Mouse (Mus musculus) natural killer cell, adult 2 months (primary cell): ENCODE results near the gene Rfx2.

Source experiments
- DNase-seq, 2 experiments: peaks; one replicate each; pipeline ENCODE4 v3.0.0; 2022; ENCODE audit warnings: low spot score in 2 of 2

Gene Rfx2

DNA sequence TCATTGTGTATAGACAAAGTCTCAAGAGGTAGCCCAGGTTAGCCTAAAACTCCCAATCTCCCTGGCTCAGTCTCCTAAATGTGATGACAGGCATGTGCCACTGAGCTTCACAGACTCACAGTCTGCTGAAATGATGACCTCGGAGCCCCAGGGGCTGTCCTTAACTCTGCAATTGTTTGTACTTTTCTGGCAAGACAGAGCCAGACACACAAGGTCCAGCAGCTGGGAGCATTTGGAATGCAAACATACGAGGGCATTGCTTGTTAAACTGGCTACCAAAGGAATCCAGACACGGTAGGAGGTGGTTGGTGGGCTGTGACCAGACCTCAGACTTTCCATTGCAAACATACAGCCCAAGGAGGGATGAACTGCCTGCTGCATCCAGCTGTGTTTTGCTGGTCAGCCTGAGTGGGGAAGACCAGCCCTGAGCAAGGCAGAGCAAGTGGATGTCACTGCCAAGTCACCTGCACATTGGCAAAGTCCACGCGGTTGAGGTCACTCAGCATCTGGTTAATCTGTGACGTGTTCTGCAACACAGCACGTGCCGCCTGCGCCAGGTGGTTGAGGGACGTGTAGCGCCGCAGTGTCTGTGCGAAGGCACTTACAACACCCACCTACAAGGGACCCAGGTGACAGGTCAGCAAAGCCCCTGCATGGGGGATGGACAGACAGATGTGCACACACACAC lies 50.4 kb downstream of the Rfx2 start:
- DNase-seq, result no peak

DNA sequence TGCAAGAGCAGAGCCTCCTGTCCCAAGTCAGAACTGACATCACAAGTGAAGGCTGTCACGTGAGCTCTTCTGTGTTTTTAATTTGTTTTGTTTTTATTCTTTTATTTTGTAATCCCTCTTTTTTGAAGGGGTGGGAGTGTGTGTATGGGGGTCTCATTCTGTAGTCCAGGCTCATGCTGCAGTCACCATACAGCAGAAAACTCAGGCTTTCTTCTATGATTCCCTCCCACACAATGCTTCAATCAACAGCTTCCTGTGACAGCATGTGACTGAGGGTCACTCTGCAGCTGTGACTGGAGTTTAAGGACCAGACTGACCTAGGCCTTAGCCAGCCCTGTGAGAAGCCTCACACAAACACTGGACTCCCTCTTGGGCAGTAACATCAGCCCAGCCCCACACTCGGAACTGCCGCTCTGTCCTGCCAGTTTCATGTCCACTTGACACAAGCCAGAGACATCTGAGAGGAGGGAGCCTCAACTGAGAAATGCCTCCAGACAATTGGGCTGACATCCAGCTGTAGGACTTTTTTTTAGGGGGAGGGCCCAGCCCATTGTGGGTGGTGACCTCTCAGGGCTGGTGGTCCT lies 51.9 kb downstream of the Rfx2 start:
- DNase-seq, result no peak

DNA sequence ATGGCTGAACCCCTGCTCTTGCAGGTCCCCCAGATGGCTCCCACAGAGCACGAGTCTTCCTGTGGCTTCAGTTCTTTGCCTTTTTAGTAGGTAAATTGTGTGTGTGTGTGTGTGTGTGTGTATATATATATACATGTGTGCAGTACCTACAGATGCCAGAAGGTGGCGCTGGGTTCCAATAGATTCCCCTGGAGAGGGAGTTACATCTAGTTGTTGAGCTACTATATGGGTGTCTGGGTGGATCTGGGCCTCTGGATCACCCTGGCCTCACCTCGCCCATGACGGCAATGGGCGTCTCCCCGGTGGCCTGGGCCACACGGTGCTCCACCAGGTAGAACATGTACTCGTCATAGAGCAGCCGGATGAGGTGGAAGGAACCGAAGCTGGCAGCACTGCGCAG lies 53.2 kb downstream of the Rfx2 start:
- peak in 1 of 2 experiments; percentile 29 for DNase-seq

DNA sequence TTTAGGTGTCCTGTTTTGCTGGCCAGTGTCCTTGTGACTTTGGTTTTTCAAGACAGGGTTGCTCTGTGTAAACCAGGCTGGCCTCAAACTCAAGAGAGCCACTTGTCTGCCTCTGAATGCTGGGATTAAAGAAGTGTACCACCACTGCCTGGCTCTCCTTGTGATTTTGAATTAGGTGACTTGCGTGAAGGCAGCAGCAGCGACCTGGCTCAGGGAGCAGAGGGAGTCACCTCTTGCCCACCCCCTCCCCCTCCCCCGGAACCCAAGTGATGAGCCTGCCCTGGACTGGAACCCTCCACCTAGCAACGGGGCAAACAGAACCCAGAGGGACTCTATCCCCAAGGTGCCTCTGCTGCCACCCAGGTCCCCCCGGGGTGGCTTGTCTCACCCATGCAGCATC lies 60.9 kb downstream of the Rfx2 start, which contains the start of gene Prr22:
TSS of gene Prr22 (plus strand) at position 301 of the 400 bp plus-strand sequence.
- DNase-seq, result no peak

DNA sequence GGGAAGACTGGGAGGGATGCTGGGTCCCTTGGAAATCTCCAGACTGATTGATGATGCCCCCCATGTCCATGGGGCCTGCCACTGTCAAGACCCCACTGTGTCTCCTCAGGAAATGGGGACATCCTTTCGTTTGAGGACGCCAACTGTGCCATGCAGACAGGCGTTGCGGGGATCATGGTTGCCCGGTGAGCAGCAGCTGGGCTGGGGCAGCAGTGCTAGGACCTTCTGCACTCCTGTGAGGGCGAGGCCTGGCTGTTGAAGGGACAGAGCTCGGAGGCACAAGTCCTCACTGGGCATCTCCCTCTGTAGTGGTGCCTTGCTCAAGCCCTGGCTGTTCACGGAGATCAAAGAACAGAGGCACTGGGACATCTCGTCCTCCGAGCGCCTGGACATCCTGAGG lies 61.9 kb downstream of the Rfx2 start:
- DNase-seq, result no peak

DNA sequence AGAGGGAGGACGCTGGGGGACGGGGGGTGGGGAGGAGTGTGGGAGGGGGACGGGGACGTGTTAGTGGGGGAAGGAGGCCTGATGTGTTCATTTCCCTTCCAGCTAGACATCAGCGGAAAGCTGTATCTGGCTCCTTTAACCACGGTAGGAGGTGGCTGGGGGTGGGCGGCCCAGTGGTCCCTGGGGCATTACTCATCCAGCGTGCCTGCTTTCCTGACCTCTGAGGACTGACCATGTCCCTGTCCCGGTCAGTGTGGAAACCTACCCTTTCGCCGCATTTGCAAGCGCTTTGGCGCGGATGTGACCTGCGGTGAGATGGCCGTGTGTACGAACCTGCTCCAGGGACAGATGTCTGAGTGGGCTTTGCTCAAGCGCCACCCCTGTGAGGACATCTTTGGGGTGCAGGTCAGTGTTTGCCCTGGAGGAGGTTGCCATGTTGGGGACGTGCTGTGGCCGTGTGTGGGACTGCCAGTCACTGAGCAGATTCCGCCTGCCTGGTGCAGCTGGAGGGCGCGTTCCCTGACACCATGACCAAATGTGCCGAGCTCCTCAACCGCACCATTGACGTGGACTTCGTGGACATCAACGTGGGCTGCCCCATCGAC lies 63.2 kb downstream of the Rfx2 start:
- DNase-seq, result no peak

DNA sequence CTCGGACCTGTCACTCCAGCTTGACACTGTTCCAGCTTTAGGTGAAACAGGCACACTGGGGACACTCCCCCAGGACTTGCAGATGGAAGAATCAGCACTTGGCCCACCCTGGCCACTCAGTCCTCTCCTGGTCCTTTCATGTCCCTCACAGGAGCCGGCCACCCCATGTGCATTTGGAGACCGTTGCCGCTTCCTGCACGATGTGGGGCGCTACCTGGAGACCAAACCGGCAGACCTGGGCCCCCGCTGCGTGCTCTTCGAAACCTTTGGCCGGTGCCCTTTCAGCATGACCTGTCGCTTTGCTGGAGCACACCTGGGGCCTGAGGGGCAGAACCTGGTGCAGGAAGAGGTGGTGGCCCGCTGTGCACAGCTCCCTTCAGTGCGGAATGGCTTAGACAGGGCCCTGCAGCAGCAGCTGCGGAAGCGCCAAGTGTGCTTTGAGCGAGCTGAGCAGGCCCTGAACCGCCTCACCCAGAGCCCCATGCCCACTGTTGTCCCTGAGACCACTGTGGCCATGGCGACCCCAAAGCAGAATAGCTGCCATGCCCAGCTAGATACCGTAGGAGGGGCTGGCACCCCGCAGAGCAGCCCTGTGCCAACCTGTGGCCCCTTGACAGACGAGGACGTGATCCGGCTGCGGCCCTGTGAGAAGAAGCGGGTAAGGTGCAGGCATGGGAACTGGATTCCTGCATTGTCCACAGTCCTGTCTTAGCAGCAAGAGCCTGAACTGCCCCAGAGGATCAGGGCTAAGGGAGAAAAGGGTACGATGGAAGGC lies 64.0 kb downstream of the Rfx2 start:
- no peak for DNase-seq

- no peak for DNase-seq
Observed at GRCm38 (mm10) chr17:56765431-56765830, 65.4 kb downstream of the Rfx2 start.

DNA sequence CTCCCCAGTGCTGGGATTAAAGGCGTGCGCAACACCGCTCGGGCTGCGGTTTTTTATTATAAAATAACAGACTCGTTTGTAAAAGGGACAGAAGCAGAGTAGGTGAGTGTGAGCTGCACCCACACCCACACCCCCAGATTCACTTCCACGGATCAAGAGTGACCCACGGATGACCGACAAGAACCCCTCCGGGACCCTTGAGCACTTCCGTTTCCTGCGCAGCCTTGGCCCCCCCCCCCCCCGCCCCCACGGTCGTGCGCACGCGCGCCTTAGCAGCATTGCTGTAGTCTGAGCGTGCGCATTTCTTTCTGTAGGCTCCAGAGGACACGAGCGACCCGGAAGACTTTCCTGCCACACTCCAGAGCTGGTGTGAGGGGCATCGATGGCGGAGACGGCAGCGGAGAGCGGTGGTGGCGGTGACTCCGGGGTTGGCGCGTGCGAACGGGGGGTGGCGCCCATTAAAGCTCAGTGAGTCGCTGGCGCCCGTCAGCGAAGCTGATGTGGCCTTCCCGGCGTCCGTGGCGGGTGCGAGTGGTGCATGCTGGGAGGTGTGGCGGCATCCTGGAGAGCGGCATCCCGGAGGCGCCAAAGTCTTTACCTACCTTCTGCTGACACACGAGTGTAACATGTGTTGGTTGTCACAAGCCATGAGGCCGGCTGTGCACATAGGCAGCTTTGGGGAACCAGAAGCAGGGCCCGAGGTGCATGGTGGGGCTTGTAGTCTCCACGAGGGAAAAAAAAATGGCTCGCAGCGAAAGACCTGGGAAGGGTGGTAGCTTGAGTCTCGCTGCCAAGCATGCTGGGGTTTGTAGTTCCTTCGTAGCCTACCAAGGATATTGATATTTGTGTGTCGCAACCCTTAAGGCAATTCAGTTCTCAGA lies 66.1 kb downstream of the Rfx2 start, which contains the start of gene Dus3l:
TSS of gene Dus3l (plus strand) at position 284 of the 881 bp plus-strand sequence.
- peak; percentile 90 to 91 for DNase-seq

- DNase-seq, result no peak
Observed at GRCm38 (mm10) chr17:56763741-56764250, 67.0 kb downstream of the Rfx2 start.

DNA sequence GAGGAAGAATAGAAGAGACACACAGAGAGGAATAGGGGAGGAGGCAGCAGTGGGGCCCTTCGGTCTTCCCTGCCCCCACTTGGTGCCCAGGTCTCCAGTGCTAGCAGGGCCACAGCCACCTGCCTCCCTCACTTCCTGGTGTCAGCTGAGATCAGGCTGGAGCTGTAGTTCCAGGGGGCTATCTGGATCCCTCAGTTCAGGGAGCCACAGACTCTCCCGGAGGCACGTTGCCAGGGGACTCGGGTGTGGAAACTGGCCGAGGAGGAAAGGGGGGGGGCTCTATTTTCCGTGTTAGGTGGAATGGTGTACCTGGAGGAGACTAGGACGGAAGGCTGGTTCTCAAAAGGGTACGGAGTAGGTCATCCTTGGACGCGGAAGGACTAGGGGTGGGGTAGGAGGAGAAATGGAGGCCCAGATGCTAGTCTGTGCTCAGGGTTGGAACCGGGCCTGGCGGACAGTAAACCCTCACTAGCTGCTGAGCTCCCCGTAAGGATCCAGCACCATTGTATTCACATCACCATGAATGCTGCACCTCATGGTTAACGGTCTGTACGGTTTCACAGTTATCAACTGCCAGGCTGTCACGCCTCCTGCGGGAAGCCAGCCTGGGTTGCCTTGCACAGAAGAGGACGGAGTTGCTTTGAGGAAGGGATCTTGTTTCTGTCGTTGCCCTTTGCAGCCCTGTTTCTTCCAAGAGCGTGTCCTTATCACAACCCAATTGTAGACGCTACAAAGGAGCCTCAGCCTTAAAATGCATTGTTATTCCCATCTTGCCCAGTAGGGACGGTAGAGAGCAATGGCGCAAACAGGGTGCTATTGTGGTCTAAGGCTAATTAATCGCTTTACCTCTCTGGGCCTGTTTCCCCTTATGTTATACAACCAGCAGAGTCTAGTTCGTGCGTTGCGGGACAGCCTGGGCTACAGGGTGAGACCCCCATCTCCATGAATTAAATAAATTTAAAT lies 67.8 kb downstream of the Rfx2 start:
- peak; percentile 71 to 78 for DNase-seq

GRCm38 (mm10) chr17:56761991-56762410 lies 68.8 kb downstream of the Rfx2 start:
- peak; percentile 78 to 86 for DNase-seq

DNA sequence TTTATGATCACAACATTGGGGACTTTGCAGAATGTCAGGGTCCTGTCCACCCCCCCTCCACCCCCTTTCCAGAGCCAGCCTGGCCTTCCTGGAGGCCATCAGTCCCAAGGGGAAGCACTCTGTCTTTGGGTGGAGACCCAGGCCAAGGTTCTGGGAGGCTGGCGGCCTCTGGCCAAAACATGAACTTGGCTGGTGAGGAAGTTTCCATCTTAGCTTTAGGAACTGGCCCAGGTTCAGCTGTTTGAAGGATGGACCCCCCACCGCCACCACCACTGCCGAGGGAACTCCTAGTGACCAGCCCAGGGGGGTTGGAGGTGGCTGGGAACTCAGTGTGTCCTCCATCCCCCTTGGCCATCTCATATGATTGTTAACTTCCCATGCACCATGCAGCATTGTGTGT lies 69.7 kb downstream of the Rfx2 start:
- no peak for DNase-seq

DNA sequence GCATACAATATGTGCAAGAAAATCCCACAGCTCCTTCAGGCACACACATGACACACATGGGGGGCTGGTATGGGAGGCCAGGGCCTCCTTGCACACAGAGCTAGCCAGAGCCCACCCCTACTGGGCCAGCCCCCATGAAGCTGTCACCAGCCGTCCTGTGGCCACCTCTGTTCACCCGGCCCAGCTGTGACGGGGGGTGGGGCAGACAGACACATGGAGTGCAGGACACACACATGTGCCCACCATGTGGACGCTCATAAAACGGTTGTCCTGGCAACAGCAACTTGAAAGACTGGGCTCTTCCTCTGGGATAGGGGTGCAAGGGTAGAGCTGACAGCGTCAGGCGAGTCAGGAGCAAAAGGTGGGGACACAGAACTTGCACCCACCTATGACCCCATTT lies 71.6 kb downstream of the Rfx2 start:
- DNase-seq, result no peak

DNA sequence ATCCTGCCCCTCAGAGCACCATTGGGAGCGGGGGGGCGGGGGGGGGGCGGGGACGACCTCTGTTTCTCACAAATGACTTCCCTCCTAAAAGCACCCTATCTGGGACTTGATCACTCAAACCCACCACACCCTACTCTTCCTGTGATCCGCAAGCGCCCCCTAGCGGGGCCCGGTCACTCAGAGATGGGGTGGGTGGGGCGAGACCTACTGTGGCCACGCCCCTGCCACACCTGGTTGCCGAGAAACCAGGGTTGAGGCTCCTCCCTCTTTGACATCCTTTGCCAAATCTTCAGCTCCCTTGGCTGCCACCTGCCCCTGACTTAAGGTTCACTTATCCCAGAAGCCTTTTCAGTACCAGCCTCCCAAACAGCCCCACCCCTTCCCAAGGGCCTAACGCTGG lies 72.7 kb downstream of the Rfx2 start:
- DNase-seq, result peak; percentile 63 to 88

- no peak for DNase-seq
Observed at GRCm38 (mm10) chr17:56757416-56758123, 73.2 kb downstream of the Rfx2 start, which contains the start of gene Nrtn. Nrtn (minus strand) TSS chr17:56757530.

DNA sequence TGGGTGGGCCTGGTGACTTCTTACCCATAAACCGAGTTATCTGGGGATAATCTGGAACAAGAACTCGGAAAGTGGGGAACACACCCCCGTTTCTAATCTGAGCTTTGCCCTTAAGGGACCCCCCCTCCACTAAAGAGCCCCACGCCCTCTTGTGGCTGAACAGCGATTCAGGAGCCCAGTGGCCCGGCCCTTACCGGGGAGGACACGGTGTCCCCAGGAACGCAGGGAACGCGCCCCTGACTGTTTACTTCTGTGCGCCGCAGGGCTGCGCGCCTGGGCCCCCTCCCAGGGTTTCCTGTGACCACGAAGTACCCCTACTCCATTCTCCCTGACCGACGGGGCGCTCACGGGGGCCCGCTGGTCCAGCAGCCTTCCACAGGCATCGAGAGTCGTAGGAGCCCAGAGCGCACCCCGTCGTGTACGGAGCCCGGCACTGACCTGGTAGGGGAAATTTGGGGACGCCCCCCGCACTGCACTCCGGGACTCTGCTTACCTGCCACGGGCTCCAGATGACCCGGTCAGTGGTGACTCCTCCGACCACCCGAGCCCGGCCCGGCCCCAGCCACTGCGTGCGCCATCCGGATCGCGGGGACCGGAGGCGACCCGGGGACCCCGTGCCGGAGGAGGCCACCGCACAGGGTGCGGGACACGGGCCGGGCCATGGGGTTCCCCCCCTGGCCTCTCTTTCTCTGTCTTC lies 74.0 kb downstream of the Rfx2 start:
- DNase-seq, result no peak
